Mouse (Mus musculus) kidney, adult 11 months (tissue): ENCODE data around the gene Cacng2.

ENCODE experiments used
- DNase-seq: peaks from one replicate; pipeline ENCODE4 v3.0.0; 2022

Cacng2 gene

GRCm38 (mm10) chr15:77988541-77988940 lies 131.3 kb downstream of the Cacng2 start:
- no peak for DNase-seq

- DNase-seq = no peak
Observed at GRCm38 (mm10) chr15:77983391-77983790, 136.4 kb downstream of the Cacng2 start.

GRCm38 (mm10) chr15:77982195-77982939 lies 137.5 kb downstream of the Cacng2 start:
- no peak for DNase-seq

GRCm38 (mm10) chr15:77981181-77981680 lies 138.6 kb downstream of the Cacng2 start:
- DNase-seq = no peak

- no peak for DNase-seq
Observed at GRCm38 (mm10) chr15:77979427-77979865, 140.4 kb downstream of the Cacng2 start.

- DNase-seq = no peak
Observed at GRCm38 (mm10) chr15:77977663-77978062, 142.2 kb downstream of the Cacng2 start.

GRCm38 (mm10) chr15:77974165-77974841 lies 145.5 kb downstream of the Cacng2 start:
- DNase-seq = no peak

- peak; percentile 97 for DNase-seq
Observed at GRCm38 (mm10) chr15:77970470-77971292, 149.1 kb downstream of the Cacng2 start, which contains the start of gene Eif3d. TSS of gene Eif3d (minus strand) at chr15:77970813.

GRCm38 (mm10) chr15:77969940-77970469 lies 149.8 kb downstream of the Cacng2 start:
- DNase-seq = no peak

GRCm38 (mm10) chr15:77965117-77965528 lies 154.7 kb downstream of the Cacng2 start:
- DNase-seq = no peak

- no peak for DNase-seq
Observed at GRCm38 (mm10) chr15:77962447-77962846, 157.4 kb downstream of the Cacng2 start.

GRCm38 (mm10) chr15:77960693-77961092 lies 159.1 kb downstream of the Cacng2 start:
- no peak for DNase-seq

GRCm38 (mm10) chr15:77958071-77958470 lies 161.8 kb downstream of the Cacng2 start:
- no peak for DNase-seq

- DNase-seq = no peak
Observed at GRCm38 (mm10) chr15:77957625-77958024, 162.2 kb downstream of the Cacng2 start.

- peak; percentile 80 for DNase-seq
Observed at GRCm38 (mm10) chr15:77956404-77956901, 163.4 kb downstream of the Cacng2 start, which contains the start of gene Foxred2. TSS of gene Foxred2 (minus strand) at chr15:77956722.

- DNase-seq = no peak
Observed at GRCm38 (mm10) chr15:77955440-77956403, 164.1 kb downstream of the Cacng2 start.

- no peak for DNase-seq
Observed at GRCm38 (mm10) chr15:77954362-77954761, 165.5 kb downstream of the Cacng2 start.

- DNase-seq = no peak
Observed at GRCm38 (mm10) chr15:77952921-77953320, 166.9 kb downstream of the Cacng2 start.

- peak; percentile 82 for DNase-seq
Observed at GRCm38 (mm10) chr15:77949061-77949460, 170.8 kb downstream of the Cacng2 start.

- DNase-seq = no peak
Observed at GRCm38 (mm10) chr15:77945711-77946110, 174.1 kb downstream of the Cacng2 start.
